Mouse (Mus musculus) olfactory bulb, adult 2 months (tissue): ENCODE results near the gene Immp2l. TPM values are rescaled to one million over a fixed set of nuclear protein-coding genes. Genes with fewer than 3 reads are reported as not detected.

Experiments
- H3K27ac ChIP-seq: fragments of 200-500 bp; 2 replicates; pipeline ENCODE4 v1.5.1; 2012; ENCODE audit warnings: low read depth, low read length; ENCODE audit not compliant: insufficient read depth
- H3K4me1 ChIP-seq: fragments of 200-500 bp; 2 replicates; pipeline ENCODE4 v1.6.1; 2012; ENCODE audit warnings: low read length; ENCODE audit not compliant: control insufficient read depth, insufficient read depth
- H3K4me3 ChIP-seq: fragments of 200-500 bp; 2 replicates; pipeline ENCODE4 v1.5.1; 2012; ENCODE audit warnings: mild to moderate bottlenecking, low read depth, low read length, moderate library complexity; ENCODE audit not compliant: insufficient read depth
- CTCF ChIP-seq: fragments of 200-500 bp; IDR thresholded peaks from 2 replicates; pipeline ENCODE4 v1.5.1; 2012; ENCODE audit warnings: low read depth, mild to moderate bottlenecking, low read length, moderate library complexity; ENCODE audit not compliant: insufficient read depth
- POLR2A ChIP-seq: fragments of 200-500 bp; IDR thresholded peaks from 2 replicates; pipeline ENCODE4 v1.6.1; 2012; ENCODE audit warnings: mild to moderate bottlenecking, low read depth, low read length, moderate library complexity; ENCODE audit not compliant: insufficient read depth
- WGBS: fragments of 180-500 bp; shearing (Covaris S2); methylation state at CpG from one replicate; pipeline ENCODE4 v1.1.7; 2018; 5-methylcytosine and 5-hydroxymethylcytosine counted together
- polyA plus RNA-seq: library from polyadenylated mRNA; stranded (reverse); fragments of >200 nt; gene quantifications from 2 replicates; pipeline ENCODE4 v1.2.4, GENCODE M21; 2012; ENCODE audit warnings: low replicate concordance; ENCODE audit not compliant: missing spikeins, insufficient read depth, insufficient read length

Immp2l gene
- polyA plus RNA-seq, 1 experiment: not detected

- H3K4me1 ChIP-seq: no peaks in the 10 kb centered on the region
- H3K4me3 ChIP-seq: no peak overlapping the region
- WGBS: 67% methylated on average over 6 of the region's 6 CpGs
- TF ChIP-seq CTCF (no peak), POLR2A (no peak)
- H3K27ac ChIP-seq: no peak overlapping the region
These were observed 445.4 kb downstream of the Immp2l start for GRCm38 (mm10) chr12:41469096-41469801.

DNA sequence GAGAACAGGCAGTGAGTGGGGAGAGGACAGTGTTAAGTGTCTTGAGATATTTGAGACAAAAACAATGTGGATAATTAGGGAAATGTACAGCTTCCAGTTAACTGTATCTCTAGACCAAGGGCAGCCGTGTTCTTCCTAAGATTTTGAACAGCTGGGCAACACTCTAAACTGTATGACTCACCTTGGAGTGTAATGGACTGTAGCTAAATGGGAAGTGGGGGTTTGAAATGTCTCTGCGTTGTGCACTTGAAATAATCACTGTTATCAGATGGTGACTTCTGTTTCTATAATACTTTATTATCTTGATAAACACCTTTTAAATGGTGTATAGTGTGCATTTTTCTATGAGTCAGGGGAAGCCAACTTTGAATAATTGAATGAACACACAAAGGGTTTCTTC, 457.6 kb downstream of the Immp2l start:
- 33% methylated on average over 2 of the region's 2 CpGs for WGBS

GRCm38 (mm10) chr12:41483091-41483592, 459.3 kb downstream of the Immp2l start:
- no peak for TF ChIP-seq CTCF
- TF ChIP-seq POLR2A: no peak
- WGBS: 31% methylated on average over 5 of the region's 5 CpGs
- Histone ChIP-seq H3K27ac (peak overlapping the region; percentile 58), H3K4me3 (peak overlapping the region; percentile 49), H3K4me1 (peaks cover 8% of the 10 kb centered on the region; the same call in 1 of the 2 replicates)

More for the DNA sequence above, 457.6 kb downstream of the Immp2l start:
- peaks cover 8% of the 10 kb centered on the region; the same call in 1 of the 2 replicates for H3K4me1 ChIP-seq
- TF ChIP-seq POLR2A: no peak
- TF ChIP-seq CTCF: no peak
- no peak overlapping the region for H3K4me3 ChIP-seq
- H3K27ac ChIP-seq: no peak overlapping the region

- TF ChIP-seq CTCF (no peak), POLR2A (no peak)
- Histone ChIP-seq H3K4me1 (peaks cover 8% of the 10 kb centered on the region; the same call in 1 of the 2 replicates), H3K4me3 (peak overlapping the region; percentile 49), H3K27ac (peak overlapping the region; percentile 58)
- WGBS: 5% methylated on average over 23 of the region's 23 CpGs
These were observed 459.9 kb downstream of the Immp2l start for GRCm38 (mm10) chr12:41483593-41484451.

DNA sequence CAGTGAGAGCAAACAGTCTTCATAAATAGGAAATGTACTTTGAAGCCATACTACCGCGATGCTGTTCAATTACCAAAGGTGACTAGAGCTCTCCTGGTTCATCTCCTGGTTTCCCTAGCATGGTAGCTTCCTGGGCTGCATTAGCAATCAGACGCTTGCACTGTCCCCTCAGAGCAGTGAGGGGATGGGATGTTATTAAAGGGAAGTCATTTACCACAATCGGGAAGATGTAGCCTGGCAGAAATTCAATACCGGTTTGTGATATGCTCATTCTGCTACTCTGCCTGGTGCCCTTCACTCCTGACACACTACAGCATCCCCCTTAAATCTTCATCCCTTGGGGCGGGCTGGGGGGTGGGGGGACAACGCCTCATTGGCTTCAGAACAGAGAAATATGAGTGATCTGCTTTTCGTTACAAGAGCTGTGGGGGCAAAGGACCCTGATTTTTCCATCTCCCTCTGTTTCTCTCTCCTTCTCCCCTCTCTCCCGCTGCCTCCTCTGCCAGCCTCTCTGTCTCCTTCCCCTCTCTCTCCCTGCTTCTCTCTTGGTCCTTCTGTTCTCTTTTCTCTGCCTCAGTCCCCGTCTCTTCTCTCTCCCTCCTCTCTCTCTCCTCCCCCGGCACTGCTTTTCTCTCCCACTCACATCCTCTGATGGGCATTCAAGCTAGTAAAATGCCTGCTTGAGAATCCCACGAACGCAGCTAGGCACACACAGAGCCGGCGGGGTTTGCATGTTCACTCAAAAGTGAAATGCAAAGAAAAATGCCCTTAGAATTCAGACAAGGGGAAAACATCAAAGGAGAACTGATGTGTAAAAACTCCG, 461.0 kb downstream of the Immp2l start:
- 3% methylated on average over 16 of the region's 16 CpGs for WGBS
- TF ChIP-seq CTCF (no peak), POLR2A (no peak)
- Histone ChIP-seq H3K4me1 (peaks cover 3% of the 10 kb centered on the region; the same call in 1 of the 2 replicates), H3K4me3 (peak overlapping the region; percentile 91), H3K27ac (peak overlapping the region; percentile 96)

- WGBS: 1% methylated on average over 12 of the region's 12 CpGs
- TF ChIP-seq POLR2A (peak; percentile 72), CTCF (no peak)
- peak overlapping the region; percentile 91 for H3K4me3 ChIP-seq
These were observed 461.8 kb downstream of the Immp2l start for GRCm38 (mm10) chr12:41485512-41486215.

GRCm38 (mm10) chr12:41486331-41486730, 462.4 kb downstream of the Immp2l start, which contains the start of gene Lrrn3:
Lrrn3 (minus strand) TSS chr12:41486431.
- H3K4me3 ChIP-seq: peak within 1 kb of the TSS; percentile 91
- no peaks in the 10 kb centered on the region for H3K4me1 ChIP-seq
- H3K27ac ChIP-seq: peak within 1 kb of the TSS; percentile 96
- 89% methylated on average over 1 of the region's 1 CpGs for WGBS
- TF ChIP-seq POLR2A (no peak), CTCF (no peak)

More at GRCm38 (mm10) chr12:41485512-41486215, 461.8 kb downstream of the Immp2l start:
- Histone ChIP-seq H3K4me1 (peaks cover 2% of the 10 kb centered on the region; the same call in 1 of the 2 replicates), H3K27ac (peak overlapping the region; percentile 96)
